Mouse (Mus musculus) heart, postnatal 10 days (tissue): ENCODE data around the gene Tfap4. TPM values are rescaled to one million over a fixed set of nuclear protein-coding genes. Genes with fewer than 3 reads are reported as not detected.
"Not testable (repeated sequence)": the region's sequence is repeated elsewhere in the genome, so short reads cannot be mapped to it uniquely, and the experiment has no call there.

Experiments
- DNase-seq, 2 experiments: peaks; one replicate each; pipeline ENCODE4 v3.0.0; 2021
- intact Hi-C: fragments of 180-260 bp; cut with DNase I; formaldehyde crosslinking; loops from one replicate; pipeline ENCODE4 v1.15.1; 2025
- total RNA-seq, 2 experiments: library from RNA; stranded (reverse); gene quantifications; 2 replicates each; pipeline ENCODE4 v1.2.3; 2021

The Tfap4 gene
- total RNA-seq, 2 experiments from 2014 or later, result 4.1 to 4.3 TPM

DNA sequence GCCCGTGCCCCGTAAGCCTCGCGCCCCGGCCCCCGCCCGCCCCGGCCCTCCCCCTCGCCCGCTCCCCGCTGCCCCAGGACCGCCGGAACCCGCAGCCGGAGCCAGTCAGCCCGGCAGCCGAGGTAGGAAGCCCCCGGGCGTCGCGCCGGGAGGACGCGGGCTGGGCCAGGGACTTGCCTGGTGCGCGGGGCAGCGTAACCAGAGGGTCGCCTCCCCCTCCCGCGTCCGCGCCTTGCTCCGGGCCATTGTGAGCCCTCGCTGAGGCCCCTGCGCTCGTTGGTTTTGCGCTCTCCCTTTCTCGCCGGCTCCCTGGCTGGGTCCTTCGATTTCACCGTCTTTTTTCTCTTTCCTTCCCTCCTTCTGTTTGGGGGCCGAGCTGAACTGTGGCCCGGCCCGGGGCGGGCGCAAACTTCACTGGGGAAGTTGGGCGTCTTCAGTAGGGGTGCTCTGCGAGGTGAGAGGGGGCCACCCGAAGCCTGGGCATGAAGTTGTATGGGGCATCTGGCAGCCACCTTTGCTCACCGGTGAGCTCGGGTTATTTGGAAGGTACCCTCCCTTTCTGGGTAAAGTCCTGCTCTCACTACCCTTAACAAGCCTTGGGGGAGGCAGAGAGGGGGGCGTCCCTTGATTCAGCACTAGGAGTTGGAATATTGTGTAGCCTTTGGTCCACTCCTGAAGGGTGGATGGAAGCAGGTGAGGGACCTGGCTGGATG lies 35.3 kb upstream of the Tfap4 start:
- peak; percentile 61 to 63 for DNase-seq
- intact Hi-C loops, result no loop called here

DNA sequence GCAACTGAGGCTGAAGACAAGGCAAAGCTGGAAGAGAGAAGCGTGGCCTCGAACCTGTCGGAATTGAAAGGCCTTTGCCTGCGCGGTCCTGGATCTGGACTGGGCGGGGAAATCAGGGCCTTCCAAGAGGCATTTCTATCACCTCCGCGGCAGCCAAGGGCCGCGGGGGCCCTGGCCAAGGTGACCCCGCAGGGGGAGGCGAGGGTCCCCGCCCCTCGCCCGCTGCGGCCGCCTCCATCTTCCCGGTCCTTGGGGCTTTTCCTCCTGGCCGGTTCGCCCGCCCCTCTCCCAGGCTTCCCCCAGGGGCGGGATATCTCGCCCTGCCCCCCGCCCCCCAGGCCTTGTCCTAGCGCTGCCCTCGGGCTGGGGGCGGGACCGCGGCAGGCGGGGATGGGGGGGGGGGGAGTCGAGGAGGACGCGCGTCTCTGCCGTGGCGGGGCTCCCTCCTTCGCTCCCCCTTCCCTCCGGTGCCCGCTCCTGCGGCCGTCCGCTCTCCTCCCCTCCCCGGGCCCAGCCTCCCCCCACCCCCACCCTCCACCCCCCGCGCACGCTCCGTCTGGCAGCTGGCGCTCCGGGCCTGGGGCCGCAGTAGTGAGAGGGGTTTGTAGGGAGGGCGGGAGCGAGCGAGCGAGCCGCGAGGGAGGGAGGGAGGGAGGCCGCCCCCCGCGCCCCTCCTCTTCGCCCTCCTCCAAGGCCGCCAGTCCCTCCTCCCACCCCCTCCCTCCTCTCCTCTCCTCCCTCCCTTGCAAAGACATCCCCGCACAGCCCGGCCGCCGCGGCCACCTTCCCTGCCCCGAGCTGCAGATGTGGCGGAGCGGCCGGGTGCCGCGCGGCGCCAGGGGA lies 34.5 kb upstream of the Tfap4 start, which contains the start of gene Glis2:
TSS of gene Glis2 (plus strand) at position 743 of the 843 bp plus-strand sequence.
- peak; percentile 65 to 76 for DNase-seq
- intact Hi-C loops, result loop anchor here (1.0 kb wide), 1 partner anchor 13 kb away; no protein-coding TSS in a partner anchor

- intact Hi-C loops, result loop anchor here (1.0 kb wide), 1 partner anchor 14 kb away; no protein-coding TSS in a partner anchor
- peak; percentile 69 to 75 for DNase-seq
Measured at GRCm38 (mm10) chr16:4592909-4593875, 33.5 kb upstream of the Tfap4 start.

DNA sequence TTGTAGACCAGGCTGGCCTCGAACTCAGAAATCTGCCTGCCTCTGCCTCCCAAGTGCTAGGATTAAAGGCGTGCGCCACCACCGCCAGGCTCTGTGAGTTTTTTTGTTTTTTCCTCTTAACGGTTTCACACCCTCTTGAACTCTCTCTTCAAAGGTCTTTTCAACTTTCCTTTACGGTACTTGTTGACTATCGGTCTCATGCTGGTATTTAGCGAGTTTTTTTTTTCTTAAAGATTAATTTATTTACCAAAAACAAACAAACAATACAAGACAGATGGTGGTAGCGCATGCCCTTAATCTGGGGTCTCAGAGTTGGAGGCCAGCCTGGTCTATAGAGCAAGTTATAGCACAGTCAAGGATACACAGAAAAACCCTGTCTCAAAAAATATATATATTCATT lies 30.6 kb upstream of the Tfap4 start:
- no peak for DNase-seq
- intact Hi-C loops, result no loop called here

GRCm38 (mm10) chr16:4587516-4588210 lies 28.0 kb upstream of the Tfap4 start:
- intact Hi-C loops, result loop anchor here (2.0 kb wide), 1 partner anchor 25 kb away; no protein-coding TSS in a partner anchor
- DNase-seq, result peak in 1 of 2 experiments; percentile 50

DNA sequence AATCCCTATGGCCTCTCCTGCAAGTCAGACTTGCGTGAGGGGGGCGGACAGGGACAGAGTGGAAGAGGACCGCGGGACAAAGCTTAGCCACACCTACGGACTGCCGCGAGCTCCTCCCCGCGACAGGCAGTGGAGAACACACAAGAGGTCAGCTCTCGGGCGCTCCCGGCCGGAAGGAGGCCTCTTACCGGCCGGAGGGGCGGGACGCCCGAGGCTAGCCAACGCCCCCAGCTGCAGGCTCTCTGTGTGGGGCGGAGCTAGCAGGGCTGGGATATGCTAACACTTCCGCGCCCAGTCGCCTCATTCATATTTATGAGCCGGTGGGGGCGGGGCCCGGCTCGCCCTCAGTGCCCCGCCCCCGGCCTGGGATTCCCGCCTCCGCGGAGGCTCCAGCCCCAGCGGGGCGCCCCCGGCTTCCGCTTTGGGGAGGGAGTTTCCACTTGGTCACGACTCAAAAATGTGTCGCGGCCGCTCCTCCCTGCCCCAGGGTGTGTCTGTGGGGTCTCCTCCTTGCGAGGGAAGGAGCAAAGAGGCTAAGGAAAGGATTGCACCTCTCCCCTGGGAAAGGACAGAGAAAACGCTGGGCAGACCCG lies 27.0 kb upstream of the Tfap4 start:
- peak; percentile 98 to 99 for DNase-seq
- intact Hi-C loops, result loop anchor here (2.0 kb wide), 1 partner anchor 24 kb away; no protein-coding TSS in a partner anchor

GRCm38 (mm10) chr16:4585642-4586530 lies 26.2 kb upstream of the Tfap4 start:
- no peak for DNase-seq
- intact Hi-C loops, result loop anchor here (2.0 kb wide), 1 partner anchor 23 kb away; no protein-coding TSS in a partner anchor

GRCm38 (mm10) chr16:4584438-4584837 lies 24.8 kb upstream of the Tfap4 start:
- intact Hi-C loops, result no loop called here
- no peak for DNase-seq

- no peak for DNase-seq
- intact Hi-C loops, result no loop called here
Measured at GRCm38 (mm10) chr16:4583807-4584206, 24.2 kb upstream of the Tfap4 start.

DNA sequence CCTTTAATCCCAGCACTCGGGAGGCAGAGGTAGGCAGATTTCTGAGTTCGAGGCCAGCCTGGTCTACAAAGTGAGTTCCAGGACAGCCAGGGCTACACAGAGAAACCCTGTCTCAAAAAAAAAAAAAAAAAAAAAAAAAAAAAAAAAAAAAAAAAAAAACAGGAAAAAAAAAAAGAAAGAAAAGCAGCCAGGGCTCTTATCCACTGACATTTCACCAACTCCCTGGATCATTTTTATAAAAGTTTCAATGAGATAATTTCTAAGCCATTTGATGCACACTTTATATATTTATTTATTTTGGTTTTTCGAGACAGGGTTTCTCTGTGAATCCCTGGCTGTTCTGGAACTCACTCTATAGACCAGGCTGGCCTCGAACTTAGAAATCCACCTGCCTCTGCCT lies 21.5 kb upstream of the Tfap4 start:
- DNase-seq, intact Hi-C loops: not testable (repeated sequence)

DNA sequence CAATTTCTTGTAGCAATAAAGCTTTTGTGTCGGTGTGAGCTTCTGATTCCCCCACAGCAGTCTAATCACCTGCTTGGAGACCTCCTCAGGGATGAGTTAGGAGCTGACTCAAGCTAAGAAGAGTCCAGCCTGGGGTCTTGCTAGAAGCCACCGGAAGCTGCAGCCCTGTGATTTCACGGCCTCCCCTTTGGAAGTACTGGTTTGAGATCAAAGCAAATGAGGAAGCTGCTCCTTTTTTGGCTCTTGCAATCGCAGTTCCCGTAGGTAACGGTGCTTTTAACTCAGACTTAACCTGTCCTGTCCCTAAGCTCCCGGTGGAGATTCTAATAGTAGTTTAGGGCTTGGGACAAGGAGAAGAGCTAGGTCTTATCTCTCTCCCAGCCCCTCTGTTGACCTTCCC lies 19.0 kb upstream of the Tfap4 start:
- no peak for DNase-seq
- intact Hi-C loops, result no loop called here

GRCm38 (mm10) chr16:4576873-4577272 lies 17.2 kb upstream of the Tfap4 start:
- intact Hi-C loops, result no loop called here
- no peak for DNase-seq

GRCm38 (mm10) chr16:4576038-4576437 lies 16.4 kb upstream of the Tfap4 start:
- intact Hi-C loops, result no loop called here
- DNase-seq, result no peak

DNA sequence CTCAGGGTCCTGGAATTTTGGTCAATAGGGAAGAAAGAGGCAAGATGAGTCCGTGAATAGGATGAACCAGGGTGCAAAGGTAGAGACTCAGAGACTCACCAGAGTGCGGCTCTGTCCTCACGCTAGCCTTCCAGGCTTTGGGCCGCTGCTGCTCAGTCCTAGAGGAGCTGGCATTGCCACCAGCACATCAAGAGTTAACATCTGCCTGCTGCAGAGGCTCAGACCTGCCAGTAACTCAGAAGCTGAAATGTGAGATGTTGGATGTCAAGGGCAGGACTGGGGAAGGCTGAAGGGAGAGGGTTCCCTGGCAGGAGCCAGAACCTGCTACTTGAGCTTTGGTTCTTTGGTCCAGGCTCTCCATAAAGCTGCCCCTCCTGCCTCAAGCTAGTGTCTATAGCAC lies 11.1 kb upstream of the Tfap4 start:
- intact Hi-C loops, result no loop called here
- no peak for DNase-seq

DNA sequence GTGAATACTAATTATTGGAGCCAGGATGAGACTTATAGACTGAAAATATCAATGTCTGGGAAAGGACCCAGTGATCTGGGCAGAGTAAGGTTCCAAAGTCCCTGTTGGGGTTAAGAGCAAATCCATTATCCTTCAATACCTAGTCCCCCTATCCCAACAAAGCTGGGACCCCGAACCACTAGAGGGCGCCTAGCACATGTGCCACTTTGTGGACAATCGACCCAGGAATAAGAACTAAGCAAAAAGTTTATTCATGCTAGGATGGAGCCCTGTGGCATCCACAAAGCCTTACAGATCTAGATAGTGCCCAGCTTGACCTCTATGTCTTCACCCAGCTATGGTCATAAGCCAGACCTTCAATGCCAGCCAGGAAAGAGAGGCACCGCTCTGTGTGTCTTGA lies 8.3 kb upstream of the Tfap4 start:
- peak; percentile 87 to 93 for DNase-seq
- intact Hi-C loops, result loop anchor here (1.0 to 2.0 kb wide), 2 partner anchors 40 to 99 kb away; no protein-coding TSS in a partner anchor

GRCm38 (mm10) chr16:4560145-4560952 lies 695 bp upstream of the Tfap4 start:
- DNase-seq, result peak; percentile 80 to 81
- intact Hi-C loops, result no loop called here

DNA sequence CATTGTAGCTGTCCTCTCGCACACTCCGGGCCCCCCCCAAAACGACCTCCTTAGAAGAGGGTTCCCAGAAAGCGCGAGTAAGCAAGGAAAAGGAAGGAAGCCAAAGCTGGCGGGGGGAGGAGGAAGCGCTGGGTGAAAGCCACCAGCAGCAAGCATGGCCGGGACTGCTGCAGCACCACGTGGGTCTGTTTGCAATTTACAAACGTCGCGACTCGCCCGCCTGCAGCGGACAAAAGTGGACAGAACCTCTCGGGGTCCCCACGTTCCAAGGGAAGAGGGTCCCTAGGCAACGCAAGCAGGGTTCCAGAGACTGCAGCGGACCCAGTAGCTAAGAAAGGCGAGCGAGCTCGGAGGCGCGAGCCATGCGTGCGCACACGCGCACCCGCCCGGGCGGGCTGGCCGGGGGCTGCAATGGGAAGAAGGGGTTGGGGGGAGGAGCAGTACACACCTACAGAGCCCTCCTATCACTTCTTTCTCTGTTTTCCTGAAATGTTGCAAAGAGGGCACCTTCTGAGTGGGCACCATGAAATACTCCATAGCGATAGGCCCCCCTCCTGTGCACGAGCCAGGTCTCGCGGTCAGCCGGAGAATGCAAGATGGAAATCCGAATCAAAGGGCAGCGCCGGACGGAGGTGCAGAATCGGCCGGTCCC lies 548 bp downstream of the Tfap4 start:
- DNase-seq, result peak; percentile 78 to 82
- intact Hi-C loops, result no loop called here
